Mouse (Mus musculus) thymus, postnatal 10 days (tissue): ENCODE results near the gene Rbm4.
"Not testable (repeated sequence)": the region's sequence is repeated elsewhere in the genome, so short reads cannot be mapped to it uniquely, and the experiment has no call there.

ENCODE experiments used
- DNase-seq, 2 experiments: peaks; one replicate each; pipeline ENCODE4 v3.0.0; 2021; ENCODE audit warnings: low spot score in 2 of 2

The Rbm4 gene

DNA sequence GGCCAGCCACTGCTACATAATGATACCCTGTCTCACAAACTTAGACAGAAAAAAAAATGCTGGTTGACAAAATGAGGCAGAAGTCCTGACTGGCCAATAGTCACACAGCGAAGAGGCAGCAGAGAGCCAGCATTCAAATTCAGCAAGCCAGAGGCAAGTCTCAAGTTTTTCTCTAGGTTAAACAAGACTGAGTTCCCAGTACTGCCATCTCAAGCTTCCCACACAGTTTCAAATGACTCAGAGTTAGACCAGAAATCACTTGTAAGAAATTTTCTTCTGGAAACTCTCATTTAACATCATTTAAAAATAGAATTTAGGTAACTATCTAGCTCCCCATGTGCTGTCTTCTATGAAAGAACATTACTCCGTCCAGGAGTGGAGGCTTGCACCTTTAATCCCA, 4.1 kb upstream of the Rbm4 start:
- DNase-seq, result no peak

DNA sequence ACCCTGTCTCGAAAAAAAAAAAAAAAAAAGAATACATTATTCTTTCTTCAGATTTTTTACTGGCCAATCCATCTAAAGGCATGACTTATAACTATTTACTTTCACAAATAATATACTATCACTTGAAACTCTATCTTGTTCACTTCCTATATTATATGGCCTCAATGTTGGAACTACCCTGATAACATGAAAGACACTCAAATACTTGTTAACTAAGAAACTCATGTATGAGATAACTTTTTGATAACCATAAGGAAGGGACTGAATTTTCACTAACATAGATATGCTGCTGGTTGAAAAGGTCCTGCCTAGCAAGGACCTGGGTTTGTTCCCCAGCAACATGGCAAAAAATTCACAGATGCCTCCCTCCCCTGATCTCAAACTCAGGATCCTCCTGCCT, 2.2 kb upstream of the Rbm4 start:
- no peak for DNase-seq

- DNase-seq, result no peak
Measured at GRCm38 (mm10) chr19:4793281-4793830, 345 bp downstream of the Rbm4 start.

DNA sequence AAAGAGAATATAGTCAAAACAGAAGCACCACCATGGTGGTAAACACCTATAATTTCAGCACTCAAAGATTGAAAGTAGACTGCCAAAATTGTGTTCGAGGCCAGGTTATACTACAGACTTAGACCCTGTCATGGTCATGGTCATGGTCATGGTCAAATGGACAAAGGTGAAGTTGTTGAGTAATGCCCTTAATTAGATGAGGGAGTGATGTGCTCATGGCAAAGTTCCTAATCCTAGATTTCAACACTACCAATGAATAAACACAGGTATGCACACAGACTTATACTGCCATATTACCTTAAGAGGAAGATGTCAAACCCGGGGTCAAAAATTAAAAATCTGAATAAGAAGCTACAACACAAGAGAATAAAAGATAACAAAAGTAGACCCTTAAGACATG, 7.4 kb downstream of the Rbm4 start:
- DNase-seq, result no peak

- no peak for DNase-seq
Measured at GRCm38 (mm10) chr19:4785206-4785605, 8.5 kb downstream of the Rbm4 start.

DNA sequence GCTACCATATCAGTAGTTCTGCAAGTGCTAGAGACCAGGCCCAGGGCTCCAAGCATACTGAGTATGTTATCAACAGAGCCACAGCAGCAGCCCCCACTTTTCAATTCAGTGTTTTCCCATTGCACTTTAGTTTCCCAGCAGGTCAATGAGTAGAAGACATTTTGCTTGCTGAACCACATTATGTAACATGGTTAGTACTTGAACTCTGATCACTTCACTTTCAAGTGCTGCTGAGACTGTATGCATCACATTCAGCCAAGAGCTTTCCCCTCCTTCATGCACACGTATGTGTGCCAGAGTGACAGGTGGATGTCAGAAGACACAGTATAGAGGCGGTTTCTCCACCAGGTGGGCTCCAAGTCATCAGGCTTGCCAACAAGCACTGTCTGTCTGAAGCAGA, 10.8 kb downstream of the Rbm4 start:
- no peak for DNase-seq

GRCm38 (mm10) chr19:4772785-4773184, 20.9 kb downstream of the Rbm4 start:
- DNase-seq, result no peak

DNA sequence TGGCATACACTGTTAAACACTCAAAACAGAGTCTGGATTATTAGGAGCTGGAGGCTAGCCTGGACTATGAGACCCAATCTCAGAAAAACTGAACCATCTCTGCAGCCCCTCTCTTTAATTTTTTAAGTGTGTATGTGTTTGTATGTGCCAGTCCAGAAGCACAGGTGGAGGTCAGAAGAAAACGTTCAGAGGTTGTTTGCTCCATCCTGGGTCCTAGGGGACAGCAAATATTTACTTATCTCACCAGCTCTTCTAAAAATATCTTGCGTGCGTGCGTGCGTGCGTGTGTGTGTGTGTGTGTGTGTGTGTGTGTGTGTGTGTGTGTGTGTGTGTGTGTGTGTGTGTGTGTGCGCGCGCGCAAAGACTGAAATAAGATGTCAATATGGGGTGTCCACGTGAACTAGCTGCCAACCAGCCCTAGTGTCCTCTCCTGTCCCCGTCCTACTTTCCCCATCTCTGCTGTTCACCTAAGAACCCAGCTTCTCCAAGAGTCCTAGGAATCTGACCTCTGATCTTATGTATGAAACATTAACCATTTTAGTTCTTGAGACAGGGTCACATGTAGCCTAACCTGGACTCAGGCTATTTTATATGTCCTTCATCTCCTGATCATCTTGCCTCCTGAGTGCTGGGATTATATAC, 26.1 kb downstream of the Rbm4 start:
- no peak for DNase-seq

GRCm38 (mm10) chr19:4762876-4763275, 30.8 kb downstream of the Rbm4 start:
- DNase-seq, result no peak

DNA sequence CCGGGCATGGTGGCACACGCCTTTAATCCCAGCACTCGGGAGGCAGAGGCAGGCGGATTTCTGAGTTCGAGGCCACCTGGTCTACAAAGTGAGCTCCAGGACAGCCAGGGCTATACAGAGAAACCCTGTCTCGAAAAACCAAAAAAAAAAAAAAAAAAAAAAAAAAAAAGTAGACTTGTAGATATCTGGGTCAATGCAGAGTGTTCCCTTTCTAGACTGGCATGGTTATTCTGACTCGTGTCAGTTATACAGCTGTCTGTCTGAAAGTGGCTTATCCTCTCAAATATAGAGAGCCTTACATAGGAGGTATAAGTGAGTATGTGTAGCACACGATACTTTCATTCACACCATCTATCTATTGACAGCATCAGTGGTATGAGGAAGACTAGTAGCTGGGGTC, 33.2 kb downstream of the Rbm4 start:
- not testable (repeated sequence) for DNase-seq

- no peak for DNase-seq
Measured at GRCm38 (mm10) chr19:4756921-4757320, 36.8 kb downstream of the Rbm4 start.

DNA sequence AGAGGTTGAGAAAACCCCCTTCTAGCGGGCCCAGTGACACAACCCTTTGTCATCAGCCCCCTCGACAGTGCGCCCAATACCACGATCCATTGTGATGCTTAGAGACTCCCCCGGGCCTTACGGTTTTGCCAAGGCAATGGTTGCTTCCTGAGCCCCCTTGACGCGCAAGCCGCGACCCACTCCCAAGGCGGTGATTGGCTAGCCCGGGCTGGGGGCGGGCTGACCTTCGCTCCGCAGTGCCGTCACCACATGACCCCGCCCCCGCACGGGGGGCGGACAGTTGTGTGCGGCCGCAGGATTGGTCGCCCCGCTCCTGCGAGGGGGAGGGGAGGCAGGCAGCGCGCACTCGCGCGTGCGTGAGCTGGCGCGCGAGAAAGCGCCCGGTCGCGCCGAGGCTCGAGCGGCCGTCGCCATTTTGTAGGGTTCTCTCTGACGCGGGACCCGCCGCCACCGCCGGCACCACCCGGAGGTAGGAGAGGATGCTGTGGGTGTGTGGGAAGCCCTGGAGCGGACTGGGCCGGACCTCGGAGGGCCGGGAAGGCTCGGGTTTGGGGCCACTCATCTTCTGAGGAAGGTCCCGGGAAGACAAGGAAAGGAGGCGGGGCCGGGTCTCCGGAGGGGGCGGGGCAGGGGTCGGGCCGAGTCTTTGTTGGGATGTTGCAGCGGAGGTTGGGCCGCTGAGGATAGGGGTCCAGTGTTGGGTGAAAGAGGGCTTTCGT, 37.3 kb downstream of the Rbm4 start, which contains the start of gene Rbm4b:
TSS of gene Rbm4b (plus strand) at position 305 of the 719 bp plus-strand sequence.
- peak; percentile 97 to 98 for DNase-seq

DNA sequence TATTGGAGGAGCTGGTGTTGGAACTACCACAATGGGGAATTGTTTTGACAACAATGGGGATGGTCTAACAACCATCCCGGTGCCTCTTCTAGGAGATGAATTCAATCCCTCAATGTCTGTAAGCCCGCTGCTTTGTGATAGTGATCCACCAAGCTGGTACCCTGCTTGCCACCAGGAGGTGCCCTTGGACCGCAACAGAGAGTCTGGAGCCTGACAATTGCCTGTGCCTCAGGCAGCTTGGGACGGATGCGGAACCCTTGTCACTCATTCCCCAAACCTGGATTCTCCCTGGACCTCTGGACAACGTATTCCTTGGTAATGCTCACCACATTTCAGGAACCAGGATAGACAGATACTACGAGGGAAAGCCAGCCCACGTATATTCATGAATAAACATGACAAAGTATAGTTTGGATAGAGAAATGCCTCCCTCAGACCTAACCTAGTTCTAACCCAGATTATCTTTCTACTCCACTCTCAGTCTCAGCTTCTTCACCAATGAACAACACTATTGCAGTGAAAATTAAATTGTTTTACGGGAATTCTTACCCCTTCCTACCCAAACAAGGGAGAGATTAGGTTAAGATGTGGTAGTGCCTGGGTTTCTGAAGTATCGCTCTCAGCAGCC, 38.0 kb downstream of the Rbm4 start:
- DNase-seq, result peak; percentile 82 to 89

DNA sequence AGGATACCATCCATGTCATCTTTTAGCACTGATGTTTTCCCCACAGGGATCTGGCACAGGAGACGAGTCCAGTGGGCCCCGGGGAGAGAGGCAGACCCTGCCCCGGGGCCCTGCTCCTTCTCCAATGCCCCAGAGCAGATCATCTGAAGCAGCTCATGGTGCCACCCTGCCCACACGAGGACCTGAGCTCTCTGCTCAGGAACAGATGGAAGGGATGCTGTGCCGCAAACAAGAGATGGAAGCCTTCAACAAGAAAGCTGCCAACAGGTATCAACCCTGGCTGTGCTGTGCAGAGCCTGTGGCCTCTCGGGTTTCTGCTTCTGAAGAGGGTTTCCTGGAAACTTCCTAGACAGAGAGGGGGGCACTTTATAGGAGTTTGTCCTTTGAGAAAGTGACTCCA, 43.7 kb downstream of the Rbm4 start:
- no peak for DNase-seq

DNA sequence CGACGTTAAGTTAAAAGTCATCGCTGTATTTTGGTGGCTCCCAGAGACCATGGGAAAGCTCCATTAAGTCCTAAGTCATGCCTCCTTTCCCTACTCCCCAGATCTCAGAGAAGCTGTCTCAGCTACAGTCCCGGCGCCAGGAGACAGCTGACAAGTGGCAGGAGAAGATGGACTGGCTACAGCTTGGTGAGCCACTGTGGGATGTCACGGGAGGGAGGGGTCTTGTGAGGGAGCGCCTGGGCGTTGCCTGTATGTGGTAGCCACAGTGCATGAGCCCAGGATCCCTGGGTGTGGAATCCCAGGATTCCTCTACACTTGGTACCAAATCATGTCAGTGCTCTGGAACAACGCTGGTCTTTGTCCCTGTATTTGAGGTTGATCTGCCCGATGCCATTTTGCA, 45.2 kb downstream of the Rbm4 start:
- no peak for DNase-seq

DNA sequence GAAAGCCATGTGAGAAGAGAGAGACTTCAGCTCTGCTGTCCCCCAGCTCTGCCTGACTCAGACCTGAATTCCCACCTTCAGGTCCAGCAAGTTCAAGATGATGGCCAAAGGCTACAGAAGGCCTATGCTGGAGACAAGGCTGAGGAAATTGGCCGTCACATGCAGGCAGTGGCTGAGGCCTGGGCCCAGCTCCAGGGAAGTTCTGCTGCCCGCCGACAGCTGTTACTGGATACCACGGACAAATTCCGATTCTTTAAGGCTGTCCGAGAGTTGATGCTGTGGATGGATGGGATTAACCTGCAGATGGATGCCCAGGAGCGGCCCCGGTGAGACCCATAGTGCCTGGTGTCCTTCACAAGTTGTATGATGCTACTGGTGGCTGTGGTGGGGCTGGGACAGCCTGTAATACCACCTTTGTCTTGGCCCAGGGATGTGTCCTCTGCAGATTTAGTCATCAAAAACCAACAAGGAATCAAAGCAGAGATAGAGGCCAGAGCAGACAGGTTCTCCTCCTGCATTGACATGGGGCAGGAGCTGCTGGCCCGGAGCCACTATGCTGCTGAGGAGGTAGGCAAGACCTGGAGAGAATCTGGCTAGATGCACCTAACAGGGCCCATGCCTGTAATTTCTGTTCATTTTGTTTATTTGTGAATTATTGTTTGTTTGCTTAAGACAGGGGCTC, 45.9 kb downstream of the Rbm4 start:
- no peak for DNase-seq

DNA sequence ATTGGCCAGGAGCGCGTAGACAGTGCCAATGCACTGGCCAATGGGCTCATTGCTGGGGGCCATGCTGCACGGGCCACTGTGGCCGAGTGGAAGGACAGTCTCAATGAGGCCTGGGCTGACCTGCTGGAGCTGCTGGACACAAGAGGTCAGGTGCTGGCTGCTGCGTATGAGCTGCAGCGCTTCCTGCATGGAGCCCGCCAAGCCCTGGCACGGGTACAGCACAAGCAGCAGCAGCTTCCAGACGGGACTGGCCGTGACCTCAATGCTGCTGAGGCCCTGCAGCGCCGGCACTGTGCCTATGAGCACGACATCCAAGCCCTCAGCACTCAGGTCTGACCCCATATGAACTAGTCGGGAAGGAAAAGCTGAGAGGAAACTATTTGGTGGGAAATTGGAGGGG, 47.1 kb downstream of the Rbm4 start:
- DNase-seq, result no peak

GRCm38 (mm10) chr19:4745681-4746080, 48.0 kb downstream of the Rbm4 start:
- DNase-seq, result no peak

DNA sequence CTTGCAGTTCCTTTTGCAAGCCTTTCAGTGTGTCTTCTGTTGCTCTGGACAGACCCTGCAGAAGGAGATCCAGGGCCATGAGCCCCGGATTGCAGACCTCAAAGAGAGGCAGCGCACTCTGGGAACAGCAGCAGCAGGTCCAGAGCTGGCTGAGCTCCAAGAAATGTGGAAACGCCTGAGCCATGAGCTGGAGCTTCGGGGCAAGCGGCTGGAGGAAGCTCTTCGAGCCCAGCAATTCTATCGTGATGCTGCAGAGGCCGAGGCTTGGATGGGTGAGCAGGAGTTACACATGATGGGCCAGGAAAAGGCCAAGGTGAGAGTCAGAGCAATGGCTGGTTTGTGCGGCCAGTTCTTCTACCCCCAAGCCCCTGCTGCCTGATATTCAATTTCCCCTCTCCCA, 48.6 kb downstream of the Rbm4 start:
- no peak for DNase-seq

DNA sequence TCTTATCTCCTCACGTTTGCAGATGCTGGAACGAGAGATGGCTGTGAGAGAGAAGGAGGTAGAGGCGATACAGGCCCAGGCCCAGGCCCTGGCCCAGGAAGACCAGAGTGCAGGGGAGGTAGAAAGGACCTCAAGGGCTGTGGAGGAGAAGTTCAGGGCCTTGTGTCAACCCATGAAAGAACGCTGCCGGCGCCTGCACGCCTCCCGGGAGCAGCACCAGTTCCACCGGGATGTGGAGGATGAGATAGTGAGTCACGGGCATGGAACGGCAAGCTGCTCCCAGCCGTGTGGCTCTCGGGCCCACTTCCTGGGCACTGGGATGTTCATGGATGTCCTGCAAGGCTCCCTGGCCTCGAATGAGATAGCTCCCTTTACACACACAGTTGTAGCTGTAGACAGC, 49.7 kb downstream of the Rbm4 start:
- DNase-seq, result no peak

GRCm38 (mm10) chr19:4743524-4743923, 50.2 kb downstream of the Rbm4 start:
- peak in 1 of 2 experiments; percentile 25 for DNase-seq

DNA sequence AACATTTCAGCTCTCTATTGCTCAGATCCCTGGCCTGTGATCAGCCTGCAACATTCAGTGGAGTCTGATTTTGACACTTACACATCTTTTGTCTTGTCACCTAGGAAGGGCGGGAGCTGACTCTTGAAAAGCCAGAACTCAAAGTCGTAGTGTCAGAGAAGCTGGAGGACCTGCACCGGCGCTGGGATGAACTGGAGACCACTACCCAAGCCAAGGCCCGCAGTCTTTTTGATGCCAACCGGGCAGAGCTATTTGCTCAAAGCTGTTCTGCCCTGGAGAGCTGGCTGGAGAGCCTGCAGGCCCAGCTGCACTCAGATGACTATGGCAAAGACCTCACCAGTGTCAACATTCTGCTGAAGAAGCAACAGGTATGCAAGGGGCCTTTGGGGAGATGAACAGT, 51.5 kb downstream of the Rbm4 start:
- no peak for DNase-seq
